Mouse (Mus musculus): ENCODE measurements around the gene Flnb. TPM values are rescaled to one million over a fixed set of nuclear protein-coding genes. Genes with fewer than 3 reads are reported as not detected.

Gene Flnb
- polyA plus RNA-seq, 1 experiment from 2014 or later, result 2.8 TPM

DNA sequence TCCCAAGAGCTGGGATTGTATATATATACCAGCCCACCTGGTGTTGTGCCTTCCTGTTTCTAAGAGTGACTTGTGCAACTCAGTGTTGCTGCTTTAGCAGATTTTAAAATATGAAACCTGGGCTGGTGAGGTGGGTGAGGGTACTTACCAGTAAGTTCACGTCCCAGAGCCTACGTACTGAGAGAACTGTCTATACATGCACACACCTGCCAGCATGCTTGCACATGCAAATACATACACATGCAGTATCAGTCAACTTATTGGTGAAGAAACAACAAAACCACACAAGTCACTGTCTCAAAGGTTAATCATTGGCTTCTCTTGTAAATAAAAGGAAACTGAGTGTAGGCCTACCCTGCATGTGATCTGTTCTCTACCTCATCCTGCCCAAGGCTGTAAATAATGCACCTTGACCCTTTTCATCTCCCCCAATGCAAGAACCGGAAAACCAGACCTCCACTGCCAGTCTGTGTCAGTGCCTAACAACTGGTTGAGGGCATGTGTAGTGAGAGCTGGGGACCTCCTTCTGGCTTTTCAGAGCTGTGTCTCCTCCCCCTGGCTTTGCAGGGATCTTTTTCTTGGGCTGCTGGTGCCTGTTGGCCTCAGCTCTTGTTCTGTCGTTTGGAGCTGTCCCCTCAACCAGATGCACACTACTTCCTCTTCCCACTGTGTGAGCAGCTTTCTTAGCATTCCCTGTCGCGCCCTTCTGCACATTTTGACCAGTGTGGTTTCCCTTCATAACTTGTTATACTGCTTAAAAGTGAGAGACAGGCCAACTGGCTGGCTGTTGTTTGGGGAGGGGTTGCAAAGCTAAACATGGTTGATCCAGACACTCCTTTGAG lies 100.6 kb downstream of the Flnb start:
- WGBS (ENCODE audit: missing documents), result 47% methylated on average over 6 of the region's 6 CpGs
- Histone ChIP-seq H3K36me3 (ENCODE audit: inconsistent target) (no peaks in the 10 kb centered on the region), H3K4me3 (ENCODE audit: inconsistent target) (no peak overlapping the region), H3K79me2 (ENCODE audit: inconsistent target) (no peaks in the 10 kb centered on the region), H3K27ac (0 out of 2 replicates have a peak overlapping the region, but pooled peaks have one; percentile 0)

DNA sequence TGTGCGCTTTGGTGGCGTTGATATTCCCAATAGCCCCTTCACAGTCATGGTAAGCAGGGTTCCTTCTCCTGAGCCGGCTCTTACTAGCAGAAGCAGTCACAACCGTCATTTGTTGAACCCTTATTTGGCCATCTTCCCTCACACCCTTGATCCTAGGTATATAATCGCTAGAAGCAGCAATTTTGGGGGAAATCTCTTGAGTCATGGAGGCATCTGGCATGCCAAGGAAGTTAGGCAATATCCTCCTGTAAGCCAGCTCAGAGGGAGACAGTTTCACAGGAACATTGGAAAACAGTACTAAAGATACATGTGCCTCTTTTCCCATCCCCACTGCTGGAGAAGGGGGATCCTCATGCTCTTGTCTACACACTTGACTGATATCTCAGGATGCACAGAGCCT lies 101.6 kb downstream of the Flnb start:
- H3K4me3 ChIP-seq (ENCODE audit: inconsistent target), result no peak overlapping the region
- H3K36me3 ChIP-seq (ENCODE audit: inconsistent target), result no peaks in the 10 kb centered on the region
- no peaks in the 10 kb centered on the region for H3K79me2 ChIP-seq (ENCODE audit: inconsistent target)
- no peak overlapping the region for H3K27ac ChIP-seq
- 45% methylated on average over 5 of the region's 5 CpGs for WGBS (ENCODE audit: missing documents)

DNA sequence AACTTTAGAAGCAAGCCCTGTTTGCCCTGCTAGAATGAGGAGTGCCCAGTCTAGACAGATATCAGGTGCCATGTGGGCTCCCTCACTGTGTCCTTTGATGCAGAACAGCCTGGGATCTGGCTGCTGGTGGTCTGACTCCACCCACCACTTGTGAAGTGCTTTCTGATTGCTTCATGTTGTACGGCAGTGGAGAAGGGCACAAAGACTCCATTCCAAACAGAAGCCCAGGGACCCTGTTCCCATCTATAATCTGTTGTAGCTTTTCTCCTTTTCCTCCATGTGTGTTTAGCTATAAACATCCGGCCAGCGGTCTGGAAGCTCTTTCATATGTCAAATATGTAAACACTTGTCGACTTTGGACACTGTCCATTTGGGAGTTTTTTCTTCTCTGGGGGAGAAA lies 102.2 kb downstream of the Flnb start:
- H3K27ac ChIP-seq, result no peak overlapping the region
- WGBS (ENCODE audit: missing documents), result 89% methylated on average over 4 of the region's 4 CpGs
- no peaks in the 10 kb centered on the region for H3K36me3 ChIP-seq (ENCODE audit: inconsistent target)
- H3K79me2 ChIP-seq (ENCODE audit: inconsistent target), result no peaks in the 10 kb centered on the region
- no peak overlapping the region for H3K4me3 ChIP-seq (ENCODE audit: inconsistent target)

DNA sequence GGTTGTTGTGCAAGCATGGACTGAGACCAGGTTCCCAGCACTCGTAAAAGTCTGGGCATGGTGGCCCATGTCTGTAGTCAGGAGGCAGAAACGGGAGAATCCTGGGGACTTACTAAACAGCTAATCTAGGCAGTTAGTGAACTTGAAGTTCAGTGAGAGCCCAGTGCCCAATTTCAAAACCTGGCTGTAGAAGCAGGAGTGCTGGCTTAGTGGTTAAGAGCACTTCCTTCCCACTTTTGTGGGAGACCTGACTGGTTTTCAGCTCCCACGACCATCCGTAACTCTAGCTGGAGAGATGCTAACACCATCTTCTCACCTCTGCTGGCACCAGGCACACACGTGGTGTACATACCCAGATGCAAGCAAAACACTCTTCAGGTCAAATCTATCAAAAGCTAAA lies 103.7 kb downstream of the Flnb start:
- Histone ChIP-seq H3K36me3 (ENCODE audit: inconsistent target) (no peaks in the 10 kb centered on the region), H3K27ac (no peak overlapping the region), H3K4me3 (ENCODE audit: inconsistent target) (no peak overlapping the region), H3K79me2 (ENCODE audit: inconsistent target) (no peaks in the 10 kb centered on the region)
- 28% methylated on average over 5 of the region's 5 CpGs for WGBS (ENCODE audit: missing documents)

DNA sequence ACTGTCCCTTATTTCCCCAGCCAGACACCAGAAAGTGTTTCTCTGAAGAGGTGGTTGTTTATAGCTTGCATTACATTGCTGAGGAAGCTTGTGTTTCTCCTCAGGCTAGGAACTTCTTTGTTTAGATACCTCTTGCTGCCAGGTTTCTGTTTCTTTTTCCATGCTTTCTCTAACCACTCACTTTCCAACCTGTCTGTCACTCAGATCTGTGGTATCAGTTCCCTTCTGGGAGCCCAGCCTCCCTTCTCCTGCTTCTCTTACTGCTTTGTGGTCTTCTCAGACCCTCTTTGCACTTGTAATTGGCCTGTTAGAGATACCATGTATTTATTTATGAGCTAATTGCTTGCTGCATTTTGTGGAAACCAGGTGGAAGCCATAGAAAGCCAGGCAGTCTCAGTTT lies 105.9 kb downstream of the Flnb start:
- Histone ChIP-seq H3K4me3 (ENCODE audit: inconsistent target) (no peak overlapping the region), H3K36me3 (ENCODE audit: inconsistent target) (no peaks in the 10 kb centered on the region), H3K79me2 (ENCODE audit: inconsistent target) (no peaks in the 10 kb centered on the region), H3K27ac (no peak overlapping the region)

DNA sequence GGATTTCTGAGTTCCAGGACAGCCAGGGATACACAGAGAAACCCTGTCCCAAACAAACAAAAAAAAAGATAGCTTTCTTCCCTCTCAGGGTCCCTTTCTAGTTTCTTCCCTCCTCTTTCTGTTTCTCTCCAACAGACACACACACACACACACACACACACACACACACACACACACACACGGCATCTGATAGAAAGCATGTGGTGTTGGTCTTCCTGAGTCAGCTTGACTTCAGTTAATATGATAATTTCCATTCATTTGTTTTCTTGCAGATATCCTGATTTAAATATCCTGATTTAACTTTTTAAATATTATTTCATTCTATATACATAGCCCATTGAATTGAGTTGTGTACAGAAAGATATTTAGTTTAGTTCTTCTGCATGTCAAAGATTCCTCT lies 110.6 kb downstream of the Flnb start:
- 40% methylated on average over 1 of the region's 1 CpGs for WGBS (ENCODE audit: missing documents)
- Histone ChIP-seq H3K27ac (no peak overlapping the region), H3K79me2 (ENCODE audit: inconsistent target) (no peaks in the 10 kb centered on the region), H3K4me3 (ENCODE audit: inconsistent target) (no peak overlapping the region), H3K36me3 (ENCODE audit: inconsistent target) (no peaks in the 10 kb centered on the region)

DNA sequence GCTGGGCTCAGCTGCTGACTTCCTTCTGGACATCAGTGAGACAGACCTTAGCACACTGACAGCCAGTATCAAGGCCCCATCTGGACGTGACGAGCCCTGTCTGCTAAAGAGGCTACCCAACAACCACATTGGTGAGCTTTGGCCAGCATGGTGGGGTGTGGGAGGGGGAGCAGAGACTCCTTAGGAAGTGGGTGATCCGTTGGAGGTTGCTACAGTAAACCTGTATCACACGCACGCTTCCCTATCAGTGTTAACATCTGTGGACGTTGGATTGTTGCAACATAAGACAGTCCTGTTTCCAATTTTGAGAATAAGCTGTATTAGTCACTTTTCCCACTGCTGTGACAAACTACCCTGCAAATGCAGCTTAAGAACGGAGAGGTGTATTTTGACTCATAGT lies 111.3 kb downstream of the Flnb start:
- no peaks in the 10 kb centered on the region for H3K36me3 ChIP-seq (ENCODE audit: inconsistent target)
- WGBS (ENCODE audit: missing documents), result 38% methylated on average over 7 of the region's 7 CpGs
- H3K79me2 ChIP-seq (ENCODE audit: inconsistent target), result no peaks in the 10 kb centered on the region
- no peak overlapping the region for H3K27ac ChIP-seq
- H3K4me3 ChIP-seq (ENCODE audit: inconsistent target), result no peak overlapping the region

DNA sequence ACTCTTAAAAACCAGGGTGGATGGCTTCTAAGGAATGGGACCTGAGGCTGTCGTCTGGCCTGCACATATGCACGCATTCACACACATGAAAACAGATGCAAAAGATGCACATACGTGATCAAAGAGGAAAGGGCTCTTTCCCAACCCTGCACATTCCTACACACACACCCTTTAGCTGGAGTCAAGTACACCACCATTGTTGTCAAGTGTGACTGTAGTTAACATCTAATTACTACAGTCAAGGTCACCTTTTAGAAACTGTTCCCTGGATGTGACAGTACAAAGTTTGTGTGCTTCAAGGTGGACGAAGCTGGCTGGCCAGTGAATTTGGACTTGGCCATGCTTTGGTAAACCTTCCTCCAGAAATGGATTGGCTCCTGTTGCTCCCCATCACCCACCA lies 114.4 kb downstream of the Flnb start:
- H3K4me3 ChIP-seq (ENCODE audit: inconsistent target), result no peak overlapping the region
- H3K36me3 ChIP-seq (ENCODE audit: inconsistent target), result no peaks in the 10 kb centered on the region
- no peaks in the 10 kb centered on the region for H3K79me2 ChIP-seq (ENCODE audit: inconsistent target)
- H3K27ac ChIP-seq, result no peak overlapping the region
- WGBS (ENCODE audit: missing documents), result 94% methylated on average over 4 of the region's 4 CpGs

DNA sequence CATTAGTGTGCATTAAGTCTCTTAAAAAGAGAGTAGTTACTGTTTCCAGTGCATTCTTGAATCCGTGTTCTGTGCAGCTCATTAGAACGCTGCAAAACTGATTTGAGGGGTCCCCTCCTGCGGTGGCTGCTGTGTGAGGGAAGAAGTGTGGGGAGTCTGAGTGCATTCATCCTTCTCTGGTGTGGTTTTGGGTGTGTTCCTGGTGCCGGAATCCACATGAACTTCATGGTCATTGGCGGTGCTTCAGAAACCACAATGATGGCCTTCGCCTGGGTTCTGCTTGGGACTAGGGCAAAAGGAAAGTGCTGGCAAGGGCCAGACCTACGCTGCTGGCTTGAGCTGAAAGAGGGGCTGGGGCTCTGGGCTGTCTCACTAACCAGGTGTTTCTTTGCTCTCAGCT lies 116.4 kb downstream of the Flnb start:
- no peaks in the 10 kb centered on the region for H3K36me3 ChIP-seq (ENCODE audit: inconsistent target)
- WGBS (ENCODE audit: missing documents), result 45% methylated on average over 7 of the region's 7 CpGs

DNA sequence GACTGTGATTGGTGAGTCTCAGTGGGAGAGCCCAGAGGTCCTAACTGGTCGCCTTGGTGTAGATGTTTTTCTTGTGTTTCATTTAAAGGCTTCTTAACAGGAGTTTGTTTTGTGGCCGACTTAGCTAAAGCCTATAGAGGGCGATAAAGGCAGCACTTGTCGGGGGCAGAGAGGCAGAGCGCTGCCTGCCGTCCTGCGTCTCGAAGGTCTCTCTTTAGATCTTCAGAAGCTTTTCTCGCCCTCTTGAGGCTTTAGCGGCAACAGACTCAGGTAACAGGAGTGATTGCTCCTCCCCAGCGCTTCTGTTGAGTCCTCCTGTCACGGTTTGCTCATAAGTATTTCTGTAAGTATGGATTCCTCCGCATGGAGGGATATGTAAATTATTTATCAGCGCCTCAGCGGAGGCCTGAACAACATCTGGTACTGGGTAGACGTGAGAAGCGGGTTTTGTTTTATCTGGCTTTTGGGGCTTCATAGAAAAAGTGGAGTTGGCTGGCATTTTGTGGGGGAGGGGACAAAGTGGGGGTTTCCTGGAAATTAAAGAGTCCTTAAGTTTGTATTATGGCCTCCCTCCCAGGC lies 119.4 kb downstream of the Flnb start:
- Histone ChIP-seq H3K36me3 (ENCODE audit: inconsistent target) (no peaks in the 10 kb centered on the region), H3K79me2 (ENCODE audit: inconsistent target) (no peaks in the 10 kb centered on the region), H3K4me3 (ENCODE audit: inconsistent target) (no peak overlapping the region), H3K27ac (no peak overlapping the region)
- 43% methylated on average over 17 of the region's 17 CpGs for WGBS (ENCODE audit: missing documents)

More for the DNA sequence above, 116.4 kb downstream of the Flnb start:
- H3K4me3 ChIP-seq (ENCODE audit: inconsistent target), result no peak overlapping the region
- no peak overlapping the region for H3K27ac ChIP-seq
- H3K79me2 ChIP-seq (ENCODE audit: inconsistent target), result no peaks in the 10 kb centered on the region

DNA sequence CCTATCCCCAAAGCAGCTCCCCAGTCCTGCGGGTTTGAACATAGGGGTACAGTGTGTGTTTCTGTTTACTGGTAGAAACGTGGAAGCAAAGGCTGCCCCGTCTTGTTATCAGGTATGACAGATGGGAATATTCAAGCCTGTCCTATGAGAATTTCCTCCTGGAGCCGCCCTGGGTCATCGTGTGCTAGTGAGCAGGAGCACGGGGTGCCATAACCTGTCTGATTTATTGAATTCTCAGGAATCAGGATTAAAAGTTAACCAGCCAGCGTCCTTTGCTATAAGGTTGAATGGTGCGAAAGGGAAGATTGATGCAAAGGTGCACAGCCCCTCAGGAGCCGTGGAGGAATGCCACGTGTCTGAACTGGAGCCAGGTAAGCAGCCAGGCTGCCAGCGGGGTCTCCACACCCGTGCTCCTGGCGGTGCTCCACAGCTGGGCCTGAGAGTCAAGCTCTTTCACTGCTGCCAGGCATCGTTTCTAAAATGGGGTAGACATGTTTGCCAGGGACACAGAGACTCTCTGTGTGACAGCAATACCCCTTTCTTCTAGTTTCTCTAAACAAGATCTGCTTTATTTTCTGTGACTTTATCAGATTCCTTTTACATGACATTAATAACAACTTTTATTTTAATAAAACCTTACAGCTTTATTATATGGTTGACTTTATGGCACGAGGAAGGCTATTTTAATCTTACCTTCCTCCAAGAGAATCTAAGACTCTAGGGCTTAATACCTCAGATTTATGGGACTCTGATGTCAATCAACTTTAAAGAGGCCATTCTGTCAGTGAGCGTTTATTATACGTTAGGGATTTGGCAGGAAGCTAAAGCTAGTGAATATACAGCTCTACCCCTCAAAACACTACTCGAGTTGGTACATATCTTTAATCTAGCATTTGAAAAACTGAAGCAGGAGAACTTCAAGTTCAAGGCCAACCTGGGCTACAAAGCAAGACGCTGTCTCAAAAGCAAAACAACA lies 121.3 kb downstream of the Flnb start:
- H3K36me3 ChIP-seq (ENCODE audit: inconsistent target), result no peaks in the 10 kb centered on the region
- no peak overlapping the region for H3K4me3 ChIP-seq (ENCODE audit: inconsistent target)
- no peak overlapping the region for H3K27ac ChIP-seq
- H3K79me2 ChIP-seq (ENCODE audit: inconsistent target), result no peaks in the 10 kb centered on the region
- WGBS (ENCODE audit: missing documents), result 98% methylated on average over 19 of the region's 19 CpGs

DNA sequence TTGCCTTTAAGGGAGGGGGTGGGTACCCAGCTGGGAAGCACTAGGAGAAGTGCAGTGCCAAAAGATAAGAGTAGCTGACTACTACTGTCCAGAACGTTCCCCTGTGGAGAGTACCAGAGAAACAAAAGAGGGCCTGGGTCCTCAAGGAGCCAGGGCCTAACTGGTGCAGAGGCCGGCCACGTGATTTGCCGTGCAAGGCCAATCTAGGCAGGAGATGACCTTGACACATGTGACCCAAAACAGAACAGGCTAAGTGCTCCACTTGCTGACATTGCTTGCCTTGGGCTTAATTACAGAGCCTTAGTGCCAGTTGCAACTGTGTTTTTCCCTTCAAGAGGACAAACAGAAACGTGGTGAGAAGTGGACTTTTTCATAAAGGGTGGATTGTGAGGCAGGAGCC lies 123.7 kb downstream of the Flnb start:
- H3K4me3 ChIP-seq (ENCODE audit: inconsistent target), result no peak overlapping the region
- H3K79me2 ChIP-seq (ENCODE audit: inconsistent target), result no peaks in the 10 kb centered on the region
- no peak overlapping the region for H3K27ac ChIP-seq
- 95% methylated on average over 5 of the region's 5 CpGs for WGBS (ENCODE audit: missing documents)
- H3K36me3 ChIP-seq (ENCODE audit: inconsistent target), result no peaks in the 10 kb centered on the region

DNA sequence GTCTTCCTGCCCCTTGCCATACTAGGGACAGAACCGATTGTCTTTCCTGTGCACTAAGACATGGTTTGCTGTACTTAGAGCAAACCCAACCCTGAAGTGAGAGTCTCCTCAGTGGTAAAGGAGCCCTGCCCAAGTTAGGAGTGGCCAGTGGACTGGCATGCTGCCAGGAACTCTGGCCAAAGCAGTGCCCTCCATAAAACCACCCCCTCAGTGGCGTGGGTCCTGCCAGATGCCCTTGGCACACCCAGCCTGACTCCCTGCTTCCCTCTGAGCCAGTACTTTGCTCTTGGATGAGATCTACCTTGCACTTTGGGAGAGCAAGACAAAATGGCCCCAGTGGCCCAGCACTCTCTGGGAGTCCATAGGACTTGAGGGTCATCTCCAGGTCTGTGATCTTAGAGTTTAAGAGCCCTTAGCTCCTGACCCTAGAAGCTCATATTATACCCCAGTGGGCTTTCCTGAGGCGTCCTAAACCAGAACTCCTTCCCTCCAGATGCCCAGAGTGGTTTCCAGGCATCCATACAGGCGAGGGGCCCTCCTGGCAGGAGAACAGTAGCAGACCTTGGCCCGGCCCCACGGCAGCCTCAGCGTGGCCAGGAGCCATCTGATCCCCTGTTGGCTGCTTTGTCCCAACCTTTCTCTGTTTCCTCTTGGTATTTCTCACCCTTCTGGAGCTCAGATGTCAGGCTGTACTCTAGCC lies 125.5 kb downstream of the Flnb start:
- Histone ChIP-seq H3K36me3 (ENCODE audit: inconsistent target) (no peaks in the 10 kb centered on the region), H3K4me3 (ENCODE audit: inconsistent target) (no peak overlapping the region), H3K79me2 (ENCODE audit: inconsistent target) (no peaks in the 10 kb centered on the region), H3K27ac (no peak overlapping the region)
- WGBS (ENCODE audit: missing documents), result 90% methylated on average over 7 of the region's 7 CpGs

DNA sequence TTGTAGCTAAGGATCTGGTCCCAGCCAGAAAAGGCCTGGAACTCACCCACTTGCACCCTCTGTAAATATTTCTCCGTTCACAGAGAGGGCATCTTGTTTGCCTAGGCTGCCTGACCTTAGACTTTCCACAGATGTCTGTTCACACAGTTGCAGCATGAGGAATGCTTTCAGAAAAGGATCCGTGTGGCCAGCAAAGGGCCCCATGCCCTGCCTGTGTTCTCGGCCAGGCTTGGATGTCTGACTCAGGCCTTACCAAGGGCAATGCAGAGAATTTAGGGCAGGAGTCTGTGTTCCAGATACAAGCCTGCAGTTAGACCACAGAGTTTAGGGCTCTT lies 126.0 kb downstream of the Flnb start:
- H3K4me3 ChIP-seq (ENCODE audit: inconsistent target), result no peak overlapping the region
- WGBS (ENCODE audit: missing documents), result 89% methylated on average over 3 of the region's 3 CpGs
- H3K27ac ChIP-seq, result no peak overlapping the region
- no peaks in the 10 kb centered on the region for H3K79me2 ChIP-seq (ENCODE audit: inconsistent target)
- no peaks in the 10 kb centered on the region for H3K36me3 ChIP-seq (ENCODE audit: inconsistent target)
